Mouse (Mus musculus) kidney, adult 2 months (tissue): ENCODE results near the gene Rad50.

Experiments used
- CTCF ChIP-seq: fragments of 200-500 bp; conservative IDR thresholded peaks from 2 replicates; pipeline ENCODE4 v1.5.1; 2011; ENCODE audit warnings: low read depth, mild to moderate bottlenecking, control low read depth, low read length, moderate library complexity, mixed read lengths; ENCODE audit not compliant: insufficient read depth, insufficient read length
- POLR2A ChIP-seq: fragments of 200-500 bp; IDR thresholded peaks from one replicate; pipeline ENCODE4 v1.6.1; 2011; ENCODE audit warnings: low read depth, low read length, control low read depth

DNA sequence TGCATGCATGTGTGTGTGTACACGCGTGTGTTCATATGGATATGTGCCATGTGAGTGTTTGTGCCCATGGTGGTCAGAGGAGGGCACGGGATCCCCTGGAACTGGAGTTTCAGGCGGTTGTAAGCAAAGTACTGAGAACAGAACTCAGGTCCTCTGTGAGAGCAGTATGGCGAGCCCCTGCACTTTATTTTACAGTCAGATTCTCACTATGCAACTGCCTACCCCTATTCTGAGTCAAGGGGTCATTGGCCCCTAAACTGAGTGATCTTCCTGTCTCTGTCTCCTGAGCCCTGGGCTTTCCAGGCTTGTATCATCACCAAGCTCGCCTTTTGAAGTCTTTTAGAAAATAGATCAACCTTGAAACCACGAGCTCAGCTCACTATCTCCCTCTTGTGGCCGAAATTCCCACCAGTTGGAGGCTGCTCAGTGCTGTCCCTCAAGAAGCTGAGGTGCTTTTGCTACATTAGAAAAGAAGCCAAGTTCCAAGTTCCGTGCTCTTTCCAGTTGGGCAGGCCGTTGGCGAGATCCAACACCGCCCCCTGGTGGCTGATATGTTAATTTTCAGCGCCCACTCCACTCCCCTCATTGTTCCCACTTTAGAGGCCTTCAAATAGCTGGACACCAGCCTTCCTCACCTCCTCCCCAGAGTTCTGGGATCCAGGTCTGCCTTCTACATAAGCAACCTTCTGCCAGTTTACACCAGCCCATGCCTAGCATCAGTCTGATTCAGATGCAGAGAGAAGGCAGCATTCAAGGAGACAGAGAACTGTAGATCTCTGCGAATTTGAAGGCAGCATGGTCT lies 29.9 kb upstream of the Rad50 start:
- TF ChIP-seq CTCF (peak; percentile 69), POLR2A (no peak)
